Mouse (Mus musculus) brain, embryonic 14.5 days (tissue): ENCODE measurements around the gene Slc6a2. TPM values are rescaled to one million over a fixed set of nuclear protein-coding genes. Genes with fewer than 3 reads are reported as not detected.

Experiments
- DNase-seq: peaks from one replicate; pipeline ENCODE4 v3.0.0-alpha.2; 2011; ENCODE audit warnings: low read depth
- CTCF ChIP-seq: fragments of 200-500 bp; IDR thresholded peaks from 2 replicates; pipeline ENCODE4 v1.5.1; 2012; ENCODE audit warnings: inconsistent platforms, mild to moderate bottlenecking, moderate library complexity, borderline replicate concordance; ENCODE audit not compliant: insufficient read depth, insufficient read length; ENCODE audit errors: extremely low read depth
- POLR2A ChIP-seq: fragments of 200-500 bp; IDR thresholded peaks from 2 replicates; pipeline ENCODE4 v1.6.1; 2012; ENCODE audit warnings: mild to moderate bottlenecking, inconsistent platforms, borderline replicate concordance; ENCODE audit not compliant: poor library complexity, insufficient read depth, insufficient read length, severe bottlenecking; ENCODE audit errors: extremely low read depth
- polyA plus RNA-seq: library from polyadenylated mRNA; depleted of rRNA; stranded (reverse); fragments of >200 nt; gene quantifications from 2 replicates; pipeline ENCODE4 v1.2.3, GENCODE M21; 2012

The Slc6a2 gene
- polyA plus RNA-seq, 1 experiment: 2.7 TPM

GRCm38 (mm10) chr8:92984376-92984775, 24.5 kb downstream of the Slc6a2 start:
- no peak for TF ChIP-seq POLR2A
- no peak for TF ChIP-seq CTCF

GRCm38 (mm10) chr8:92996840-92997239, 37.0 kb downstream of the Slc6a2 start:
- TF ChIP-seq CTCF (peak; percentile 65), POLR2A (no peak)

More at GRCm38 (mm10) chr8:92984376-92984775, 24.5 kb downstream of the Slc6a2 start:
- no peak for DNase-seq

GRCm38 (mm10) chr8:92998600-92998999, 38.7 kb downstream of the Slc6a2 start:
- TF ChIP-seq CTCF (peak; percentile 65; the same call in 1 of the 2 replicates), POLR2A (no peak)
- peak; percentile 81 for DNase-seq

More at GRCm38 (mm10) chr8:92996840-92997239, 37.0 kb downstream of the Slc6a2 start:
- peak; percentile 32 for DNase-seq

GRCm38 (mm10) chr8:93010286-93010685, 50.4 kb downstream of the Slc6a2 start:
- peak; percentile 74 for DNase-seq
- TF ChIP-seq POLR2A (no peak), CTCF (peak; percentile 70; the same call in 1 of the 2 replicates)

GRCm38 (mm10) chr8:93011439-93011838, 51.6 kb downstream of the Slc6a2 start:
- peak; percentile 90 for DNase-seq
- TF ChIP-seq POLR2A: no peak
- TF ChIP-seq CTCF: peak; percentile 96

- TF ChIP-seq POLR2A (no peak), CTCF (peak; percentile 40; the same call in 1 of the 2 replicates)
- DNase-seq: peak; percentile 9
Observed at GRCm38 (mm10) chr8:93012226-93012625, 52.3 kb downstream of the Slc6a2 start.

GRCm38 (mm10) chr8:93014300-93014699, 54.4 kb downstream of the Slc6a2 start:
- no peak for TF ChIP-seq POLR2A
- no peak for TF ChIP-seq CTCF
- no peak for DNase-seq

GRCm38 (mm10) chr8:93021738-93022137, 61.9 kb downstream of the Slc6a2 start:
- TF ChIP-seq POLR2A (no peak), CTCF (peak; percentile 17; the same call in 1 of the 2 replicates)
- no peak for DNase-seq

- no peak for DNase-seq
- TF ChIP-seq POLR2A (no peak), CTCF (no peak)
Observed at GRCm38 (mm10) chr8:93030664-93031063, 70.8 kb downstream of the Slc6a2 start.

GRCm38 (mm10) chr8:93038831-93039230, 79.0 kb downstream of the Slc6a2 start:
- no peak for TF ChIP-seq POLR2A
- TF ChIP-seq CTCF: no peak
- DNase-seq: no peak

GRCm38 (mm10) chr8:93040256-93040655, 80.4 kb downstream of the Slc6a2 start:
- TF ChIP-seq CTCF (no peak), POLR2A (no peak)
- no peak for DNase-seq

- TF ChIP-seq CTCF (no peak), POLR2A (no peak)
- no peak for DNase-seq
Observed at GRCm38 (mm10) chr8:93040776-93041567, 81.1 kb downstream of the Slc6a2 start.

- TF ChIP-seq CTCF: no peak
- no peak for TF ChIP-seq POLR2A
- no peak for DNase-seq
Observed at GRCm38 (mm10) chr8:93043083-93043482, 83.2 kb downstream of the Slc6a2 start.
